Mouse (Mus musculus): ENCODE results near the gene Sipa1l1. TPM values are rescaled to one million over a fixed set of nuclear protein-coding genes. Genes with fewer than 3 reads are reported as not detected.

The Sipa1l1 gene
- total and polyA plus RNA-seq, 3 experiments = 141 to 365 (median 161) TPM

GRCm38 (mm10) chr12:82397193-82397592 lies 228.1 kb downstream of the Sipa1l1 start:
- Histone ChIP-seq H3K4me1 (ENCODE audit: insufficient read depth, low read depth, low read length) (peaks cover 3% of the 10 kb centered on the region), H3K4me3 (ENCODE audit: low read depth, low read length) (no peak overlapping the region; the same call in 1 of the 2 replicates), H3K36me3 (replicated peaks) (peaks cover 98% of the 10 kb centered on the region), H3K27me3 (ENCODE audit: insufficient read depth, low read length) (no peaks in the 10 kb centered on the region), H3K9me3 (replicated peaks) (no peaks in the 10 kb centered on the region)
- TF ChIP-seq CTCF (IDR thresholded peaks at IDR 0.05; ENCODE audit: low read depth, low read length) (no peak), GATA1 (IDR thresholded peaks at IDR 0.05; ENCODE audit: borderline replicate concordance, low read length) (no peak), GATA2 (IDR thresholded peaks at IDR 0.05; ENCODE audit: borderline replicate concordance, low read depth, low read length) (no peak), POLR2AphosphoS5 (IDR thresholded peaks at IDR 0.05; ENCODE audit: insufficient replicate concordance, low read depth, low read length) (no peak), TAL1 (conservative IDR thresholded peaks at IDR 0.05; ENCODE audit: low read depth, low read length) (no peak)
- no peak for DNase-seq (ENCODE audit: low spot score)
- ATAC-seq (ENCODE audit: extremely low read depth, insufficient number of reproducible peaks, low FRiP score, poor library complexity, severe bottlenecking) = no peak

- no peak for DNase-seq (ENCODE audit: low spot score)
- no peak overlapping the region for H3K4me3 ChIP-seq (ENCODE audit: low read depth, low read length)
- TF ChIP-seq GATA2 (IDR thresholded peaks at IDR 0.05; ENCODE audit: borderline replicate concordance, low read depth, low read length) = no peak
- TF ChIP-seq CTCF (IDR thresholded peaks at IDR 0.05; ENCODE audit: low read depth, low read length) = no peak
- no peak for TF ChIP-seq GATA1 (IDR thresholded peaks at IDR 0.05; ENCODE audit: borderline replicate concordance, low read length)
- TF ChIP-seq TAL1 (conservative IDR thresholded peaks at IDR 0.05; ENCODE audit: low read depth, low read length) = no peak
- no peak for TF ChIP-seq POLR2AphosphoS5 (IDR thresholded peaks at IDR 0.05; ENCODE audit: insufficient replicate concordance, low read depth, low read length)
- H3K4me1 ChIP-seq (ENCODE audit: insufficient read depth, low read depth, low read length) = peaks cover 3% of the 10 kb centered on the region
- peaks cover 100% of the 10 kb centered on the region for H3K36me3 ChIP-seq (replicated peaks)
- no peak for ATAC-seq (ENCODE audit: extremely low read depth, insufficient number of reproducible peaks, low FRiP score, poor library complexity, severe bottlenecking)
- H3K9me3 ChIP-seq (replicated peaks) = no peaks in the 10 kb centered on the region
- no peaks in the 10 kb centered on the region for H3K27me3 ChIP-seq (ENCODE audit: insufficient read depth, low read length)
Measured at GRCm38 (mm10) chr12:82397751-82398150, 228.6 kb downstream of the Sipa1l1 start.

GRCm38 (mm10) chr12:82398926-82399325 lies 229.8 kb downstream of the Sipa1l1 start:
- TF ChIP-seq CTCF (IDR thresholded peaks at IDR 0.05; ENCODE audit: low read depth, low read length) = no peak
- TF ChIP-seq GATA2 (IDR thresholded peaks at IDR 0.05; ENCODE audit: borderline replicate concordance, low read depth, low read length) = no peak
- no peak for TF ChIP-seq GATA1 (IDR thresholded peaks at IDR 0.05; ENCODE audit: borderline replicate concordance, low read length)
- TF ChIP-seq POLR2AphosphoS5 (IDR thresholded peaks at IDR 0.05; ENCODE audit: insufficient replicate concordance, low read depth, low read length) = no peak
- no peak for TF ChIP-seq TAL1 (conservative IDR thresholded peaks at IDR 0.05; ENCODE audit: low read depth, low read length)
- ATAC-seq (ENCODE audit: extremely low read depth, insufficient number of reproducible peaks, low FRiP score, poor library complexity, severe bottlenecking) (no peak), DNase-seq (ENCODE audit: low spot score) (no peak)
- peaks cover 100% of the 10 kb centered on the region for H3K36me3 ChIP-seq (replicated peaks)
- no peaks in the 10 kb centered on the region for H3K9me3 ChIP-seq (replicated peaks)
- no peaks in the 10 kb centered on the region for H3K27me3 ChIP-seq (ENCODE audit: insufficient read depth, low read length)
- peaks cover 3% of the 10 kb centered on the region for H3K4me1 ChIP-seq (ENCODE audit: insufficient read depth, low read depth, low read length)
- H3K4me3 ChIP-seq (ENCODE audit: low read depth, low read length) = no peak overlapping the region

- H3K9me3 ChIP-seq (replicated peaks) = no peaks in the 10 kb centered on the region
- ATAC-seq (ENCODE audit: extremely low read depth, insufficient number of reproducible peaks, low FRiP score, poor library complexity, severe bottlenecking) (no peak), DNase-seq (ENCODE audit: low spot score) (no peak)
- H3K4me3 ChIP-seq (ENCODE audit: low read depth, low read length) = no peak overlapping the region
- no peaks in the 10 kb centered on the region for H3K27me3 ChIP-seq (ENCODE audit: insufficient read depth, low read length)
- TF ChIP-seq GATA1 (IDR thresholded peaks at IDR 0.05; ENCODE audit: borderline replicate concordance, low read length) = no peak
- TF ChIP-seq GATA2 (IDR thresholded peaks at IDR 0.05; ENCODE audit: borderline replicate concordance, low read depth, low read length) = no peak
- no peak for TF ChIP-seq TAL1 (conservative IDR thresholded peaks at IDR 0.05; ENCODE audit: low read depth, low read length)
- TF ChIP-seq CTCF (IDR thresholded peaks at IDR 0.05; ENCODE audit: low read depth, low read length) = no peak
- TF ChIP-seq POLR2AphosphoS5 (IDR thresholded peaks at IDR 0.05; ENCODE audit: insufficient replicate concordance, low read depth, low read length) = no peak
- H3K4me1 ChIP-seq (ENCODE audit: insufficient read depth, low read depth, low read length) = peaks cover 3% of the 10 kb centered on the region
- H3K36me3 ChIP-seq (replicated peaks) = peaks cover 100% of the 10 kb centered on the region
Measured at GRCm38 (mm10) chr12:82399971-82400720, 231.0 kb downstream of the Sipa1l1 start.

- peaks cover 3% of the 10 kb centered on the region for H3K4me1 ChIP-seq (ENCODE audit: insufficient read depth, low read depth, low read length)
- H3K9me3 ChIP-seq (replicated peaks) = no peaks in the 10 kb centered on the region
- DNase-seq (ENCODE audit: low spot score) (no peak), ATAC-seq (ENCODE audit: extremely low read depth, insufficient number of reproducible peaks, low FRiP score, poor library complexity, severe bottlenecking) (no peak)
- no peaks in the 10 kb centered on the region for H3K27me3 ChIP-seq (ENCODE audit: insufficient read depth, low read length)
- TF ChIP-seq GATA2 (IDR thresholded peaks at IDR 0.05; ENCODE audit: borderline replicate concordance, low read depth, low read length) (no peak), POLR2AphosphoS5 (IDR thresholded peaks at IDR 0.05; ENCODE audit: insufficient replicate concordance, low read depth, low read length) (no peak), TAL1 (conservative IDR thresholded peaks at IDR 0.05; ENCODE audit: low read depth, low read length) (no peak), GATA1 (IDR thresholded peaks at IDR 0.05; ENCODE audit: borderline replicate concordance, low read length) (no peak), CTCF (IDR thresholded peaks at IDR 0.05; ENCODE audit: low read depth, low read length) (no peak)
- peaks cover 100% of the 10 kb centered on the region for H3K36me3 ChIP-seq (replicated peaks)
- H3K4me3 ChIP-seq (ENCODE audit: low read depth, low read length) = no peak overlapping the region
Measured at GRCm38 (mm10) chr12:82400783-82401182, 231.7 kb downstream of the Sipa1l1 start.

- ATAC-seq (ENCODE audit: extremely low read depth, insufficient number of reproducible peaks, low FRiP score, poor library complexity, severe bottlenecking) = no peak
- Histone ChIP-seq H3K4me3 (ENCODE audit: low read depth, low read length) (no peak overlapping the region), H3K4me1 (ENCODE audit: insufficient read depth, low read depth, low read length) (peaks cover 3% of the 10 kb centered on the region), H3K9me3 (replicated peaks) (no peaks in the 10 kb centered on the region), H3K36me3 (replicated peaks) (peaks cover 100% of the 10 kb centered on the region), H3K27me3 (ENCODE audit: insufficient read depth, low read length) (no peaks in the 10 kb centered on the region)
- no peak for TF ChIP-seq CTCF (IDR thresholded peaks at IDR 0.05; ENCODE audit: low read depth, low read length)
- TF ChIP-seq TAL1 (conservative IDR thresholded peaks at IDR 0.05; ENCODE audit: low read depth, low read length) = no peak
- no peak for TF ChIP-seq GATA1 (IDR thresholded peaks at IDR 0.05; ENCODE audit: borderline replicate concordance, low read length)
- TF ChIP-seq POLR2AphosphoS5 (IDR thresholded peaks at IDR 0.05; ENCODE audit: insufficient replicate concordance, low read depth, low read length) = no peak; the same call in 1 of the 2 replicates
- no peak for TF ChIP-seq GATA2 (IDR thresholded peaks at IDR 0.05; ENCODE audit: borderline replicate concordance, low read depth, low read length)
- no peak for DNase-seq (ENCODE audit: low spot score)
Measured at GRCm38 (mm10) chr12:82401440-82401839, 232.3 kb downstream of the Sipa1l1 start.

All from G1E (cell line).